Mouse (Mus musculus): Measurements from ENCODE around the gene Tppp2.
"Not testable (repeated sequence)": the region's sequence is repeated elsewhere in the genome, so short reads cannot be mapped to it uniquely, and the experiment has no call there.

The Tppp2 gene

DNA sequence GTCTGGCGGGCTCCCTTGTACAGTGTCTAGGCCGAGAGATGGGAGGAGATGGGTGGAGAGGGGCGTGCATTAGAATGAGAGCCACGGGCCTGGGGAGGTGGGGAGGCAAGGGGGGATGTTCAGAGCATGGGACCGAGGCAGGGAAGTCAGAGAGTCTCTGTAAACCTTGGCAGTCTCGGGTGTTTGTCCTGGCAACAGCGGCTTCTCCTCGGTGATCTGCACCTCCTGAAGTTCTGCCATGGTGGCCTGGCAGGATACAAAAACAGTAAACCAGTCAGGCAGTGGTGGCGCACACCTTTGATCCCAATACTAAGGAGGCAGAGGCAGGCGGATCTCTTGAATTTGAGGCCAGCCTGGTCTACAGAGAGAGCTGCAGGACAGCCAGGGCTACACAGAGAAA lies 6.9 kb upstream of the Tppp2 start:
- in situ Hi-C loops (cut with MboI, MseI): no loop called here

DNA sequence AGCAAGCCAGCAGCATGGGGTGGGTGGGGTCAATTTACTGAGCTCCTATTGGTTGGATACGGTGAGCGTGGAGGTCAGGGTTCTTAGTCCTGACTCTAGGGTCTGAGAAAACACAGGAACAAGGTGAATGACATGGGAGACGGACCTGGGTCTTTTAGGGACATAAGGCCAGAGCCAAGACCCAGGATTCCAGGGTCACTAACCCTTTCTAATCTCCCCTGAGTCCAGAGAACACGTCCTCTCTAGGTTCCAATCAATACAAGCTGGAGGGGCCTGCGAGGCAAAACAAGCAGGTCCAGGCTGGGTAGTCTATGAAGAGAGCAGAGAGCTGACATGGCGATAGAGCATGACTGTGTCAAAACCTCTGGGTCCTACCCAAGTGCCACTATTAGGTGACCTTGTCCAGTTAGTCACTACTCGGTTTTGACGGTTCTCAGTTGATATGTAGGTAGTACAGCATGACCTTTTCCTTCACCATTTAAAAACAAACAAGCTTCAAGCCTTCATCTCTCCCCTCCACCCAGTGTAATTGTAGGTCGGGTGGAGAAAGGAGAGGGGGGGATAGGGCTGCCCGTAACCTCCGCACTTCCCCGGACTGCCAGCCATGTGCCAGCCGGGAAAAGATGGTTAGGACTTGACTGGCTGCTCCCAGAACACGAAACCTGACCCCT lies 5.7 kb upstream of the Tppp2 start:
- in situ Hi-C loops (cut with MboI, MseI): no loop called here

DNA sequence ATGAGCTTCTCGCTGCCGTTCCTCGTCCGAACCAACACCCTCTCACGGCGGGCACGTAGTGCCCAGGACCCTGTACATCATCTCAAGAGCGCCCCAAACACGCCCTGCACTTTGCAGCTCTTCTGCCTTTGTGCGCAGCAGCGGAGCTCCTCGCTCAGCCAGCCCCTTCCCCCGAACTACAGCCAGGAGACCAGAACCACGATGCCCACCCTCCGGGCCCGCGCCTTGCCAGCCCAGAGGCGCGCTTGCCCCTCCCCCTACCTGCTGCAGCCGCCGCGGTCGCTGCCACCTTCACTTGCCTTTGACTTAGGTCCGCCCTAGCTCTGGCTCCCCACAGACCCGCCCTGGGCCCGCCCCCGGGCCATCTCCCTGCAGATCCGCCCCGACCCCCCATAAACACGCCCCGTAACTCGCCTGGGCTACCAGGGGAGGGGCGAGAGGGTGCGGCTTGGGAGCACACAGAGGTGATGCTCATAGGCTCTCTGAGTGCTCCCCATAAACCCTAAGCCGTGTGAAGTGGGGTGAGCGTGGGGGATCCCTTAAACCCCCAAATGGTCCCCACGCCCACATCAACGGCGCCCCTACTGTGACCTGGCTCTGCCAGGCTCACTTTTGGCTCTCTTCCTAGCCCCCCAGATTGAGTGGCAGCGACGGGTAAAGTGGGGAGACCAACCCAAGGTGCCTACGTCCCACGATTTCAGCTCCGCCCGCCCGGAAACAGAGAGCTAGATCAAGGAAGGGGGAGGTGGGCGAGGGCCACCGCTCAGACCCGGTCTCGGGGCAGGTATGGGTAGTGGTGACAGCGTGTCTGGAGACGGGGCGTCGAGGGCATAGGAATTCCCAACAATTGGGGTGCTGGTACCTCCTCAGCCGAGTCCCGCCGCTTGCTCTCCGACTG lies 4.9 kb upstream of the Tppp2 start:
- in situ Hi-C loops (cut with MboI, MseI): no loop called here

- in situ Hi-C loops (cut with MboI, MseI): no loop called here
Observed at GRCm38 (mm10) chr14:51913960-51914762, 4.1 kb upstream of the Tppp2 start, which contains the start of gene Ndrg2. TSS of gene Ndrg2 (minus strand) at chr14:51914158.

DNA sequence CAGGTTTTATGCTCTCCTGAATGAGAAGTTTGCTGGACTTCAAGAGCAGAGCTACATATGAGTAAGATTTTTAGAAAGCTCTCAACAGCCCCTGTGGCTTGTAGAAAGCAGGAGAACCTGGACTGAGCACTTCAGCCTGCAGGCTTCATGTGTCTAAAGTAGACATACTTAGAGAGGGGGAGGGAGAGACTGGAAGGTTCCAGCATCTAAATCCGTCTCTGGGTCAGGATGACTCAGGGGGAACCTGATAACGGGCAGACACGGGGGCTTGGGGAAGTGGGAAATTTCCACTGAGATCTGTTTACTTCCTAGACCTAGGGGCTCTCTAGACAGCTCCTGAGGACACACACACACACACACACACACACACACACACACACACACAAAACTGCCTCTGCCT lies 3.2 kb upstream of the Tppp2 start:
- in situ Hi-C loops (cut with MboI, MseI): no loop called here

GRCm38 (mm10) chr14:51916539-51916938 lies 1.7 kb upstream of the Tppp2 start:
- in situ Hi-C loops (cut with MboI, MseI): no loop called here

DNA sequence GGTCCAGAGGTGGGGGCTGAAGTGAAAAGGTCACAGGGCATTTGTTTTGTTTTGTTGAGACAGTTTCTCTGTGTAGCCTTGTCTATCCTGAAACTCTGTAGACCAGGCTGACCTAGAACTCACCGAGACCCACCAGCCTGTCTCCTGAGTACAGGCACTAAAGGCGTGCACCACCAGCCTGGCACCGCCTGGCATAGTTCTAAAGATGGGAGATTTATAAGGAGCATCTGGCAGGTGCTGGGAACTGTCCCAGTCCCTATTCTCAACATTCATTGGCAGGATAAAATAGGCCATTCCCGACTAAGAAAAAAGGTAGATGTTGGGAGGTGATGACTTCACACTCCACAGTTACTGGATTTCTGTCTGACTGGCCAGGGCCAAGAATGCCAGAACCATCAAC lies 741 bp downstream of the Tppp2 start:
- in situ Hi-C loops (cut with MboI, MseI): no loop called here

DNA sequence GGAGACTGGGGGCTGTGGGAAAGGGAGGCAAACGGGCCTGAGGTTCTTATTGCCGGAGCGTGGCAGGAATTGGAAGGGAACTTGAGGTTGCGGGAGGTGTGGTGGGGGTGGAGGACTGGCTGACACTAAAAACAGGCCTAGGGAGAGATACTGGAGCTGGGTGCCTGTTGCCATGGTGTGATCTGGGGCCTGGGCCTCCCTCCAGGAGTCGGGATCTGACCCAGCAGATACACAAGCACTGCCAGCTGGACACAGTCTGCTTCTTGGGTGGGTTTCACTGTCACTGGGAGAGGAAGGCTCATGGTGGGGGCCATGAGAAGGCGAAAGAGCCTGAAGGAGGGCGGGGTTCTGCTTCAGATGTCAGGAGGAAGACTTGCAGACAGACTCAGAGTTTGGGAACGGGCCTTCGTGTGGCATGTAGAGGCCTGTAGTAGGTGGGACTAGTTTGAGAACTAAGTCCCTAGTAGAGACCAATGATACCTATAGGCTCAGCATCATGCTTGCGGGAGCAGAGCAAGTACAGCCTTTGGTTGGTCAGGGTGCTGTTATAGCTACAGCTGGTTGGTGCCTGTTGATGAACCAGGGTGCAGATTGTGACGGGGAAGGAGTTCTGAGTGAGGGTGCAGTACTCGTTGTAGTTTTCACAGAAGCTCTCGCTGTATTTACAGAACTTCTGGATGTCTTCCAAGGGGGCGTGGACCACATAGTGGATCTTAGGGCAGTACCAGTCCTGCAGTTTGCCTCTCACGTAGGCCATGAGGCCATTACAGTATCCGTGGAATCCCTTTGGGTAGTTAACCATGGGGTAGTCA lies 3.7 kb downstream of the Tppp2 start:
- in situ Hi-C loops (cut with MboI, MseI): loop anchor here (5.0 kb wide), 1 partner anchor 70 kb away; no protein-coding TSS in a partner anchor

DNA sequence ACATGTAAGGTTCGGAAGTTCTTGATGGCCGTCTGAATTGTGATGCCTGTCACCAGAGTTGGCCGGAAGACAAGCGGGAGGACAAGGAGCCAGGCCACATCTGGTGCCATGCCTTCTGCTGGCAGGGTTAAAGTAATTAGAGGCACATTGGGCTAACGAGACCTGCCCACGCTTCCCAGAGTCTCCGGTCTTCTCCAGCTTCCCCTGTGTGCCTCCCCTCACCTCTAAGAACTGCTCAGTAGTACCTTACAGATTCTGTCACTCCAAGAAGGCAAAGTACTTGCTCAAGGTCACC lies 4.3 kb downstream of the Tppp2 start, which contains the start of gene Rnase13:
Gene Rnase13 (minus strand): TSS at position 203 of the 295 bp plus-strand sequence.
- in situ Hi-C loops (cut with MboI, MseI): loop anchor here (5.0 kb wide), 1 partner anchor 70 kb away; no protein-coding TSS in a partner anchor

DNA sequence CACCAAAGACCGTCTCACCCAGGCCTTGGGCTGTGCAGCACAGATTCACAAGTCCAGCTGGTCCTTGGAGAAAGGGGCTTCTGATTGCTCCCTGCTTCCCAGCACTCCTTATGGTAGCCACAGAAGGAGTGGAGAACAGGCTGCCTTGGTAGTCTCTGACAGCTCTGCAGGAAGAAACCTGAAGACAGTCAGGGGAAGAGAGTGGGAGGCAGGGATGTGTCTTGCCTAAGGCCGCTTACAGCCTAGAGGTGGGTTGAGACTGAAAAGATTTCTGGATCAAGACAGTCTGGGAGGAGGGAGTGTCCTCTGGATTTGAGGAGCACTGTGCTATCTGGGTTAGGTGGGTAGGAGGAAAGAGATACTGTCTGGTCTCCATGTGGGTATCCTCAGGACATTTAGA lies 4.7 kb downstream of the Tppp2 start:
- in situ Hi-C loops (cut with MboI, MseI): loop anchor here (5.0 kb wide), 1 partner anchor 69 kb away; no protein-coding TSS in a partner anchor

DNA sequence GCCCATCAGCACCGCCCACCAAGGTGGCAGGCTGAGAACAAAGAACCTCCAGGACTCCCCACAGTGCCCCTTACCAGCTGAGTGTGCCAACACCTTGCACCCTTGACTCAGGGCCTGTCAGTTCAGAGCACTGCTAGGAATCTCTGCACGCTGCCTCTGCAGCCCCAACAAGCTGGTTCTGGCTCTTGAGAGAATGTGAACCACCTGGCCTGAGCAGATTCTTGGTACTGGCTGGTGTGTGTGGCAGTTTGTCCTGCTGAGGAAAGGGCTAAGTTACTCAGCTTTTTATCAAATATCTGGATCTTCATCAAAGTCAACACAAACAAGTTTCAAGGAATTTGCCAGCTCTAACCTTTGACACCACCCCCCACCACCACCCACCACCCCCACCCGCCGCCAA lies 5.3 kb downstream of the Tppp2 start:
- in situ Hi-C loops (cut with MboI, MseI): loop anchor here (5.0 kb wide), 1 partner anchor 69 kb away; no protein-coding TSS in a partner anchor

DNA sequence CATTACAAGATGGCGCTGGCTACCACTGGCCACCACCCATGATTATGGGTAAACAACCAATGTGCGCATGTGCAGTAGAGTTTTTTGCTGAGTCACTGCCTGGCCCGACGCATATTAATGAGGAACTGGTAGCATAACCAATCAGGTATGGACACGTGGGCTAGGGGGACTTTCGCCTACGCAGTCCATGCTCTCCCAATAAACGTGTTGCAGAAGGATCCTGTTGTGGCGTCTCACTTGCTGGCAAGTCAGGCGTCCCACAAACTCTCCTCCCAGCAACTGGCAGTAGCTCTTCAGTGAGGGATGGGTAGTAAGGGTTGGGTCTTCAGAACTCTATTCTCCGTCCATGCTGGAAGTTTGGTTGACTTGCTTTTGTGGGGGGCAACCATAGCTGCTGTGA lies 8.7 kb downstream of the Tppp2 start:
- in situ Hi-C loops (cut with MboI, MseI): not testable (repeated sequence)

- in situ Hi-C loops (cut with MboI, MseI): no loop called here
Observed at GRCm38 (mm10) chr14:51929309-51929943, 11.2 kb downstream of the Tppp2 start.

- in situ Hi-C loops (cut with MboI, MseI): no loop called here
Observed at GRCm38 (mm10) chr14:51929968-51930367, 11.7 kb downstream of the Tppp2 start.

GRCm38 (mm10) chr14:51930824-51931223 lies 12.6 kb downstream of the Tppp2 start:
- in situ Hi-C loops (cut with MboI, MseI): no loop called here

- in situ Hi-C loops (cut with MboI, MseI): no loop called here
Observed at GRCm38 (mm10) chr14:51932092-51933020, 14.1 kb downstream of the Tppp2 start.

GRCm38 (mm10) chr14:51939005-51939404 lies 20.8 kb downstream of the Tppp2 start:
- in situ Hi-C loops (cut with MboI, MseI): no loop called here

- in situ Hi-C loops (cut with MboI, MseI): no loop called here
Observed at GRCm38 (mm10) chr14:51940944-51941560, 22.8 kb downstream of the Tppp2 start.

DNA sequence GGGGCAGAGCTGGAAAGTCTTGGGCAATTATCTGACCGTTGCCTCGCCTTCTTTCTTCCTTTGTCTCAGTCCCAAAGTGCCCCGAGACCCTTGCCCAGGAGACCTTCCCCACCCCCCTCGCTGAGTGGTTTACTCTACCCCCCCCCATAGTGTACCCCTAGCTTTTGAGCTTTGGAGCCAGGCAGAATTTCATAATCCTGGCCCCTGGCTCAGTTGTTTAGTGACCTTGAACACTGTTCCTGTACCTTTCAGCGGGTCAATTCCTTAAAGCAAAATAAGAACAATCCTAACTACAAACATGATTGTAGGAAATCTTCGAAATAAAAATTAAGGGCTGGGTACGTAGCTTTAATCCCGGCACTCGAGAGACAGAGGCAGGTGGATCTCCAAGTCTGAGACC lies 23.4 kb downstream of the Tppp2 start:
- in situ Hi-C loops (cut with MboI, MseI): no loop called here
